24 mouse cellular contexts compared by ENCODE assay signal in the genomic region with DNA sequence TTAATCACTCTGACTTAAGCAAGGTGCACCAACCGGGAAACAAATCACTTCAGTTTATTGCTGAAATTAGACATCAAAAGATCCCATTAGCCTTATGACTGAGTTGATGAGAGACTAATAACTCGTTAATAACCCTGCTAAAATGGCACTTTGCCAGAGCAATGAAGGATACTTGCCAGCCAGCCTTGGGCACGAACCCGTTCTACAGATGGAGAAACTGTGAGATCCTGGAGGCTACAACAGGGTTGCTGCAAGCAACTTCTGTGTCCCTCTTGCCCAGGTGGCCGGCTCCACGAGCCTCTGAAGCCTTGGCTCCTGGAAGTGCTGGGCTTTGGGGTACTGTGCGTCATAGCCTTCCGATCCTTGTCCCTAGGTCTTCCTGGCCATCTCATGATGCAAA. TPM values are rescaled to one million over a fixed set of nuclear protein-coding genes. Genes with fewer than 3 reads are reported as not detected.
"Had no signal": no experiment of that assay in that cellular context is flagged by ENCODE, and none has a peak within 500 bp of the region (broad histone marks: within the 10 kb centered on the region; RNA-seq: fewer than 3 reads in every experiment).

No protein-coding gene starts in this region.

- H3K4me2 ChIP-seq: kidney, embryonic 15.5 days; limb, embryonic 12.5 days; liver, embryonic 13.5 days; lung, embryonic 15.5 days; midbrain, embryonic 11.5 days; midbrain, embryonic 15.5 days; neural tube, embryonic 12.5 days; stomach, embryonic 15.5 days had no signal

- H3K9me3 ChIP-seq: kidney, embryonic 15.5 days; limb, embryonic 12.5 days; liver, embryonic 13.5 days; lung, embryonic 15.5 days; midbrain, embryonic 15.5 days; neural tube, embryonic 12.5 days; stomach, embryonic 15.5 days had no signal

- DNase-seq: kidney, postnatal 14 days; layer of hippocampus, postnatal 36 days; liver; liver, embryonic 13.5 days; liver, postnatal 0 days; lung, postnatal 14 days; retina, postnatal 1 day; right cerebral cortex, postnatal 4 days; spleen, adult 18-20 months; thymus, adult 2 months; thymus, postnatal 25 days had no signal

- H3K27ac ChIP-seq: kidney, embryonic 15.5 days; limb, embryonic 12.5 days; liver, embryonic 13.5 days; lung, embryonic 15.5 days; macrophage; midbrain, embryonic 15.5 days; neural tube, embryonic 12.5 days; stomach, embryonic 15.5 days had no signal

- H3K27me3 ChIP-seq: kidney, embryonic 15.5 days; limb, embryonic 12.5 days; liver, embryonic 13.5 days; lung, embryonic 15.5 days; megakaryocyte, embryonic 14.5 days; midbrain, embryonic 15.5 days; neural tube, embryonic 12.5 days; stomach, embryonic 15.5 days had no signal

- H3K4me3 ChIP-seq: kidney, embryonic 15.5 days; limb, embryonic 12.5 days; liver, embryonic 13.5 days; lung, embryonic 15.5 days; megakaryocyte, embryonic 14.5 days; midbrain, embryonic 15.5 days; neural tube, embryonic 12.5 days; stomach, embryonic 15.5 days had no signal

- H3K4me1 ChIP-seq: kidney, embryonic 15.5 days; limb, embryonic 12.5 days; liver, embryonic 13.5 days; megakaryocyte, embryonic 14.5 days; midbrain, embryonic 15.5 days; neural tube, embryonic 12.5 days; stomach, embryonic 15.5 days had no signal

- H3K9ac ChIP-seq: kidney, embryonic 15.5 days; limb, embryonic 12.5 days; liver, embryonic 13.5 days; liver, postnatal 0 days; lung, embryonic 15.5 days; midbrain, embryonic 15.5 days; neural tube, embryonic 12.5 days; stomach, embryonic 15.5 days had no signal

RNA-seq across cellular contexts. Expression of a gene that starts 47.0 kb away (rescaled TPM):
- total RNA-seq: layer of hippocampus, postnatal 36 days; left cerebral cortex, postnatal 36 days; monocyte, adult 5-6 weeks had no signal
- polyA plus RNA-seq: large intestine, adult 2 months; liver, postnatal 0 days; lung, embryonic 15.5 days; macrophage; testis, adult 2 months had no signal
